Mouse (Mus musculus): ENCODE data around the gene Vps8. TPM values are rescaled to one million over a fixed set of nuclear protein-coding genes. Genes with fewer than 3 reads are reported as not detected.

Vps8 gene
- total and polyA plus RNA-seq, 3 experiments, result 13.6 to 17.6 (median 15.9) TPM

GRCm38 (mm10) chr16:21445026-21445625 is 22.2 kb downstream of the Vps8 start:
- dilution Hi-C loops (cut with MboI; ENCODE audit: extremely low pct_ligation_motif_present, extremely low pct_unique_long_range_greater_than_20kb, low sequenced_read_pairs), result no loop called here
- Histone ChIP-seq H3K9me3 (replicated peaks; ENCODE audit: low read length) (no peaks in the 10 kb centered on the region), H3K9ac (ENCODE audit: insufficient read depth, low read depth) (no peak overlapping the region), H3K4me1 (ENCODE audit: control insufficient read depth in 1 of 2, insufficient read depth in 2 of 2) (peaks cover 4 to 24% of the 10 kb centered on the region in 2 experiments; a peak in 3 of 4 replicates), H3K4me3 (replicated peaks in 1 of 3; ENCODE audit: low read depth in 2 of 3, low read length in 2 of 3, poor library complexity in 1 of 3) (no peak overlapping the region), H3K27ac (ENCODE audit: insufficient read depth, low read depth) (peak overlapping the region; percentile 50), H3K36me3 (replicated peaks in 1 of 2; ENCODE audit: control insufficient read depth in 1 of 2, insufficient read depth in 1 of 2, low read length in 1 of 2) (peaks cover 6 to 50% of the 10 kb centered on the region in 2 experiments), H3K27me3 (replicated peaks) (no peaks in the 10 kb centered on the region), H3K79me2 (replicated peaks; ENCODE audit: control insufficient read depth, extremely low read depth, insufficient read depth, poor library complexity, severe bottlenecking) (no peaks in the 10 kb centered on the region), H3K4me2 (ENCODE audit: insufficient read depth, low read depth, poor library complexity, severe bottlenecking) (no peak overlapping the region)
- no peak for TF ChIP-seq MAFK (IDR thresholded peaks at IDR 0.05; ENCODE audit: insufficient replicate concordance, low read length)
- TF ChIP-seq ZC3H11A (IDR thresholded peaks at IDR 0.05; ENCODE audit: low read depth, low read length), result no peak
- TF ChIP-seq USF1 (IDR thresholded peaks at IDR 0.05; ENCODE audit: low read depth, low read length), result no peak
- no peak for TF ChIP-seq CHD1 (IDR thresholded peaks at IDR 0.05; ENCODE audit: low read depth, low read length)
- TF ChIP-seq POLR2A (IDR thresholded peaks at IDR 0.05; ENCODE audit: low read depth, low read length), result no peak
- TF ChIP-seq MXI1 (IDR thresholded peaks at IDR 0.05; ENCODE audit: low read depth, low read length), result no peak; the same call in 1 of the 2 replicates
- TF ChIP-seq KAT2A (IDR thresholded peaks at IDR 0.05; ENCODE audit: insufficient replicate concordance, low read length), result no peak
- TF ChIP-seq GABPA (IDR thresholded peaks at IDR 0.05; ENCODE audit: insufficient replicate concordance, low read depth, low read length), result no peak
- TF ChIP-seq BHLHE40 (IDR thresholded peaks at IDR 0.05; ENCODE audit: low read depth, low read length), result peak; percentile 47; the same call in 1 of the 2 replicates
- no peak for TF ChIP-seq ZMIZ1 (IDR thresholded peaks at IDR 0.05; ENCODE audit: low read depth, low read length)
- TF ChIP-seq HCFC1 (IDR thresholded peaks at IDR 0.05; ENCODE audit: low read depth, low read length), result no peak
- TF ChIP-seq ETS1 (conservative IDR thresholded peaks at IDR 0.05; ENCODE audit: low read depth, low read length), result 0 out of 2 replicates have a peak, but pooled peaks have one; percentile 15
- TF ChIP-seq E2F4 (IDR thresholded peaks at IDR 0.05; ENCODE audit: insufficient replicate concordance, low read depth, low read length), result no peak
- no peak for TF ChIP-seq MYC (IDR thresholded peaks at IDR 0.05; ENCODE audit: low read depth, low read length)
- no peak for TF ChIP-seq NRF1 (IDR thresholded peaks at IDR 0.05; ENCODE audit: low read depth, low read length)
- TF ChIP-seq PAX5 (IDR thresholded peaks at IDR 0.05; ENCODE audit: low read length), result no peak
- TF ChIP-seq ELF1 (IDR thresholded peaks at IDR 0.05; ENCODE audit: low read depth, low read length), result no peak
- TF ChIP-seq SMC3 (IDR thresholded peaks at IDR 0.05; ENCODE audit: low read depth, low read length), result no peak
- DNase-seq (ENCODE audit: extremely low read depth), result peak; percentile 58
- in situ Hi-C loops (cut with MboI; ENCODE audit: low pct_ligation_motif_present, low pct_unique_long_range_greater_than_20kb, low sequenced_read_pairs), result no loop called here

DNA sequence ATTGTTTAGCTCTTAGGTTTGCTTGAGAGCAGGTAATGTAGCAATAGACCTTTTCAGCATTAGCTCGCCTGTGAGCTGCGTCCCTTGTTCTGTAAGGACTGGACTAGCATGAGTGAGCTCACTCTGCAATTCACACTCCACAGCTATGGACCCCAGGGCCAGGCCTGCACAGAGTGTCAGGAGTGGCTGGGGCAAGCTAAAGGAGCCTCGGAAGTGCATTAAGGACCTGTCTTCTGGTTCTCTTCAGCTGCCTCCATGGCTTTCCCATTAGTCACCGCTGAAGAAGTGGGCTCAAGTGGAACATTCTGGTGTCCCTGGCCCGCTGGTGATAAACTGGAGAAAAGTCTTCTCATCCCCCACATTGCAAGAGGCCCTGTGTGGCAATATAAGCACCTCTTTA is 24.5 kb downstream of the Vps8 start:
- in situ Hi-C loops (cut with MboI; ENCODE audit: low pct_ligation_motif_present, low pct_unique_long_range_greater_than_20kb, low sequenced_read_pairs) (no loop called here), dilution Hi-C loops (cut with MboI; ENCODE audit: extremely low pct_ligation_motif_present, extremely low pct_unique_long_range_greater_than_20kb, low sequenced_read_pairs) (no loop called here)
- no peak overlapping the region for H3K4me2 ChIP-seq (ENCODE audit: insufficient read depth, low read depth, poor library complexity, severe bottlenecking)
- no peak overlapping the region for H3K27ac ChIP-seq (ENCODE audit: insufficient read depth, low read depth)
- no peak overlapping the region for H3K9ac ChIP-seq (ENCODE audit: insufficient read depth, low read depth)
- H3K4me1 ChIP-seq (ENCODE audit: control insufficient read depth in 1 of 2, insufficient read depth in 2 of 2), result peaks cover 4 to 24% of the 10 kb centered on the region in 2 experiments; a peak in 3 of 4 replicates
- no peaks in the 10 kb centered on the region for H3K79me2 ChIP-seq (replicated peaks; ENCODE audit: control insufficient read depth, extremely low read depth, insufficient read depth, poor library complexity, severe bottlenecking)
- no peak overlapping the region for H3K4me3 ChIP-seq (replicated peaks in 1 of 3; ENCODE audit: low read depth in 2 of 3, low read length in 2 of 3, poor library complexity in 1 of 3)
- no peak for DNase-seq (ENCODE audit: extremely low read depth)
- no peaks in the 10 kb centered on the region for H3K27me3 ChIP-seq (replicated peaks)
- peaks cover 6 to 46% of the 10 kb centered on the region in 2 experiments for H3K36me3 ChIP-seq (replicated peaks in 1 of 2; ENCODE audit: control insufficient read depth in 1 of 2, insufficient read depth in 1 of 2, low read length in 1 of 2)
- TF ChIP-seq MAX (IDR thresholded peaks at IDR 0.05; ENCODE audit: low read length) (no peak), PAX5 (IDR thresholded peaks at IDR 0.05; ENCODE audit: low read length) (no peak), CTCF (conservative IDR thresholded peaks at IDR 0.05 in 1 of 2, IDR thresholded peaks at IDR 0.05 in 1 of 2; ENCODE audit: low read depth in 2 of 2, low read length in 2 of 2) (no peak), POLR2AphosphoS2 (IDR thresholded peaks at IDR 0.05; ENCODE audit: low read depth, low read length) (no peak), MXI1 (IDR thresholded peaks at IDR 0.05; ENCODE audit: low read depth, low read length) (no peak), IRF4 (IDR thresholded peaks at IDR 0.05; ENCODE audit: low read depth, low read length) (no peak)
- no peaks in the 10 kb centered on the region for H3K9me3 ChIP-seq (replicated peaks; ENCODE audit: low read length)

Data from CH12.LX (cell line).